In genomic region chr19:5430408-5430807, GRCm38 (mm10) we compare ENCODE assay signal across 22 mouse cellular contexts. TPM values are rescaled to one million over a fixed set of nuclear protein-coding genes. Genes with fewer than 3 reads are reported as not detected.
DNase-seq lines count a peak whose midpoint lies in the region; TF ChIP-seq lines count a peak whose summit lies in the region.
"Had no signal": no experiment of that assay in that cellular context is flagged by ENCODE, and none has a peak within 500 bp of the region (broad histone marks: within the 10 kb centered on the region; RNA-seq: fewer than 3 reads in every experiment).

No protein-coding gene starts in this region.

- H3K4me1 ChIP-seq in cerebellum, adult 2 months (ENCODE audit: control insufficient read depth, insufficient read depth, low read length), result peaks cover 45% of the 10 kb centered on the region
- peaks cover 15% of the 10 kb centered on the region for H3K4me1 ChIP-seq in liver, adult 2 months (ENCODE audit: control insufficient read depth, insufficient read depth, low read length)
- H3K4me1 ChIP-seq in MEL (ENCODE audit: control insufficient read depth in 1 of 2, insufficient read depth in 2 of 2, low read length in 2 of 2), result peaks cover 5 to 23% of the 10 kb centered on the region in 2 experiments

- H3K27me3 ChIP-seq in cerebellum, adult 2 months (ENCODE audit: control insufficient read depth, insufficient read depth, low read length), result no peaks in the 10 kb centered on the region
- no peaks in the 10 kb centered on the region for H3K27me3 ChIP-seq in liver, adult 2 months (ENCODE audit: control insufficient read depth, insufficient read depth, low read length)
- no peaks in the 10 kb centered on the region for H3K27me3 ChIP-seq in MEL (ENCODE audit: control insufficient read depth in 1 of 2, insufficient read depth in 2 of 2, low read length in 2 of 2)
- H3K27me3 ChIP-seq: embryonic facial prominence, embryonic 12.5 days; limb, embryonic 13.5 days; neural tube, embryonic 15.5 days had no signal

- no peak for TF ChIP-seq POLR2A in cerebellum, adult 2 months (IDR thresholded peaks at IDR 0.05; ENCODE audit: borderline replicate concordance, insufficient read depth, low read length)
- no peak for TF ChIP-seq POLR2A in liver, adult 2 months (IDR thresholded peaks at IDR 0.05; ENCODE audit: extremely low read depth, insufficient read depth, low read length)
- TF ChIP-seq POLR2A in MEL (IDR thresholded peaks at IDR 0.05; ENCODE audit: control insufficient read depth in 1 of 2, insufficient read depth in 1 of 2, low read depth in 1 of 2, low read length in 2 of 2, poor library complexity in 1 of 2), result no peak

- DNase-seq in cerebellum, adult 2 months, result peak in 1 of 2 experiments; percentile 32
- DNase-seq in cerebellum, adult 11 months, result no peak
- DNase-seq in liver, adult 2 months (ENCODE audit: extremely low read depth, low read depth, low spot score), result peak; percentile 28
- DNase-seq in liver (no peak), MEL (ENCODE audit: low read depth, low spot score) (no peak)
- peak; percentile 37 for DNase-seq in thymus, postnatal 14 days
- DNase-seq in embryo, embryonic 10.5 days (ENCODE audit: low spot score), result no peak
- no peak for DNase-seq in ovary, postnatal 10 days (ENCODE audit: low spot score)
- DNase-seq: lung, postnatal 14 days had no signal

- no peak overlapping the region for H3K4me3 ChIP-seq in cerebellum, adult 2 months (replicated peaks; ENCODE audit: insufficient read depth, low read depth, low read length)
- no peak overlapping the region for H3K4me3 ChIP-seq in liver, adult 2 months (ENCODE audit: insufficient read depth, low read depth, low read length)
- no peak overlapping the region for H3K4me3 ChIP-seq in MEL (ENCODE audit: control insufficient read depth in 1 of 2, insufficient read depth in 1 of 2, low read depth in 2 of 2, low read length in 2 of 2)
- H3K4me3 ChIP-seq: embryonic facial prominence, embryonic 12.5 days; heart, embryonic 13.5 days; layer of hippocampus, adult 2 months; limb, embryonic 13.5 days; neural tube, embryonic 15.5 days had no signal

- H3K27ac ChIP-seq in cerebellum, adult 2 months (ENCODE audit: insufficient read depth, low read length), result peak overlapping the region; percentile 4; the same call in 1 of the 2 replicates
- H3K27ac ChIP-seq in liver, adult 2 months (replicated peaks; ENCODE audit: insufficient read depth, low read depth, low read length), result no peak overlapping the region
- H3K27ac ChIP-seq in MEL (ENCODE audit: control insufficient read depth, low read depth, low read length), result no peak overlapping the region
- H3K27ac ChIP-seq: embryonic facial prominence, embryonic 12.5 days; heart, embryonic 13.5 days; kidney, postnatal 0 days; layer of hippocampus, adult 2 months; limb, embryonic 13.5 days; neural tube, embryonic 15.5 days had no signal

- H3K79me2 ChIP-seq in liver, adult 2 months (ENCODE audit: control insufficient read depth, insufficient read depth, low read length), result peaks cover 10% of the 10 kb centered on the region; the same call in 1 of the 2 replicates
- H3K79me2 ChIP-seq in MEL (ENCODE audit: control insufficient read depth, insufficient read depth, low read length, poor library complexity), result peaks cover 10% of the 10 kb centered on the region

- WGBS in cerebellum, adult 2 months, result 24% methylated on average over 1 of the region's 1 CpGs
- 76% methylated on average over 1 of the region's 1 CpGs for WGBS in liver, adult 2 months

- TF ChIP-seq EP300 in MEL (IDR thresholded peaks at IDR 0.05; ENCODE audit: low read depth in 1 of 2, low read length in 2 of 2), result no peak

- no peak for TF ChIP-seq CTCF in cerebellum, adult 2 months (IDR thresholded peaks at IDR 0.05; ENCODE audit: borderline replicate concordance, insufficient read depth, low read depth, low read length)
- TF ChIP-seq CTCF in liver, adult 2 months (IDR thresholded peaks at IDR 0.05; ENCODE audit: low read depth, low read length), result no peak
- no peak for TF ChIP-seq CTCF in MEL (IDR thresholded peaks at IDR 0.05 in 2 of 3, conservative IDR thresholded peaks at IDR 0.05 in 1 of 3; ENCODE audit: control insufficient read depth in 1 of 3, insufficient read depth in 1 of 3, low read depth in 2 of 3, low read length in 3 of 3, poor library complexity in 1 of 3, severe bottlenecking in 1 of 3)

- no peak for TF ChIP-seq RAD21 in MEL (IDR thresholded peaks at IDR 0.05; ENCODE audit: low read depth, low read length)

- no peaks in the 10 kb centered on the region for H3K9me3 ChIP-seq in MEL (replicated peaks; ENCODE audit: insufficient read depth, low read length)
- H3K9me3 ChIP-seq: embryonic facial prominence, embryonic 12.5 days; heart, embryonic 13.5 days; limb, embryonic 13.5 days; neural tube, embryonic 15.5 days had no signal

- H3K9ac ChIP-seq in liver, adult 2 months (ENCODE audit: low read depth, low read length), result no peak overlapping the region
- no peak overlapping the region for H3K9ac ChIP-seq in MEL (ENCODE audit: control insufficient read depth, low read depth, low read length, poor library complexity, severe bottlenecking)
- H3K9ac ChIP-seq: embryonic facial prominence, embryonic 12.5 days; heart, embryonic 13.5 days; limb, embryonic 13.5 days; neural tube, embryonic 15.5 days had no signal

- H3K36me3 ChIP-seq in liver, adult 2 months (ENCODE audit: control insufficient read depth, insufficient read depth, low read length), result no peaks in the 10 kb centered on the region
- peaks cover 0 to 9% of the 10 kb centered on the region in 2 experiments; a peak in 2 of 4 replicates for H3K36me3 ChIP-seq in MEL (ENCODE audit: control insufficient read depth in 1 of 2, insufficient read depth in 2 of 2, low read length in 2 of 2)

TF ChIP-seq in MEL, 35 proteins besides CTCF, POLR2A, EP300 and RAD21:
- TF ChIP-seq ETS1 (IDR thresholded peaks at IDR 0.05; ENCODE audit: low read depth, low read length), result 0 out of 2 replicates have a peak, but pooled peaks have one; percentile 21
- TF ChIP-seq POLR2AphosphoS2 (IDR thresholded peaks at IDR 0.05; ENCODE audit: low read length), result no peak
TF ChIP-seq in MEL: peak in this region for 1.

RNA-seq across cellular contexts. Expression of gene AI837181, which starts 5.5 kb away (rescaled TPM):
- polyA plus RNA-seq in cerebellum, adult 2 months (2012; rRNA removed), result 130 and 134 TPM in 2 replicates
- total RNA-seq in liver, adult 2 months (2014; rRNA removed), result 7.8 and 11.5 TPM in 2 replicates
- polyA plus RNA-seq in liver, adult 2 months (2012; rRNA removed), result 34.1 and 36.6 TPM in 2 replicates
- total RNA-seq in MEL (2012; rRNA removed), result 8.4 and 8.9 TPM in 2 replicates
- polyA plus RNA-seq in MEL (2012; ENCODE audit: insufficient read depth in 1 of 2, insufficient read length in 2 of 2, low read depth in 1 of 2, low replicate concordance in 2 of 2, missing spikeins in 1 of 2), result 10 to 100 TPM in 1 of 2 experiments, not detected in 1; 41.3 TPM

RNA-seq across cellular contexts. Expression of gene Drap1, which starts 5.6 kb away (rescaled TPM):
- polyA plus RNA-seq in cerebellum, adult 2 months (2012; rRNA removed), result 281 and 309 TPM in 2 replicates
- total RNA-seq in liver, adult 2 months (2014; rRNA removed), result 67.4 and 80.5 TPM in 2 replicates
- 57.1 and 59.2 TPM in 2 replicates for polyA plus RNA-seq in liver, adult 2 months (2012; rRNA removed)
- 160 and 183 TPM in 2 replicates for total RNA-seq in MEL (2012; rRNA removed)
- 100 to 1,000 TPM in 1 of 2 experiments, not detected in 1; 307 TPM for polyA plus RNA-seq in MEL (2012; ENCODE audit: insufficient read depth in 1 of 2, insufficient read length in 2 of 2, low read depth in 1 of 2, low replicate concordance in 2 of 2, missing spikeins in 1 of 2)

RNA-seq across cellular contexts. Expression of gene Fosl1, which starts 16.9 kb away (rescaled TPM):
- not detected in 2 replicates for polyA plus RNA-seq in cerebellum, adult 2 months (2012; rRNA removed)
- not detected in 2 replicates for total RNA-seq in liver, adult 2 months (2014; rRNA removed)
- not detected in 2 replicates for polyA plus RNA-seq in liver, adult 2 months (2012; rRNA removed)
- 1.1 and 2.0 TPM in 2 replicates for total RNA-seq in MEL (2012; rRNA removed)
- 1 to 10 TPM in 1 of 2 experiments, not detected in 1; 3.1 TPM for polyA plus RNA-seq in MEL (2012; ENCODE audit: insufficient read depth in 1 of 2, insufficient read length in 2 of 2, low read depth in 1 of 2, low replicate concordance in 2 of 2, missing spikeins in 1 of 2)
- total RNA-seq: heart, postnatal 4 days; layer of hippocampus, adult 2 months had no signal
- polyA plus RNA-seq: brain, embryonic 14.5 days; embryonic facial prominence, embryonic 12.5 days; forebrain, embryonic 16.5 days; heart, embryonic 13.5 days; intestine, embryonic 16.5 days; kidney, postnatal 0 days; limb, embryonic 13.5 days; liver, embryonic 16.5 days; neural tube, embryonic 15.5 days had no signal

RNA-seq across cellular contexts. Expression of gene Ccdc85b, which starts 27.3 kb away (rescaled TPM):
- 31.0 and 32.5 TPM in 2 replicates for polyA plus RNA-seq in cerebellum, adult 2 months (2012; rRNA removed)
- total RNA-seq in liver, adult 2 months (2014; rRNA removed), result 2.7 and 3.3 TPM in 2 replicates
- 2.4 and 2.6 TPM in 2 replicates for polyA plus RNA-seq in liver, adult 2 months (2012; rRNA removed)
- total RNA-seq in MEL (2012; rRNA removed), result 3.6 and 4.1 TPM in 2 replicates
- polyA plus RNA-seq in MEL (2012; ENCODE audit: insufficient read depth in 1 of 2, insufficient read length in 2 of 2, low read depth in 1 of 2, low replicate concordance in 2 of 2, missing spikeins in 1 of 2), result 1 to 10 TPM in 1 of 2 experiments, not detected in 1; 7.6 TPM

RNA-seq across cellular contexts. Expression of gene Tsga10ip, which starts 28.1 kb away (rescaled TPM):
- polyA plus RNA-seq in cerebellum, adult 2 months (2012; rRNA removed), result 0.21 TPM in 1 of 2 replicates, not detected in the other
- total RNA-seq in liver, adult 2 months (2014; rRNA removed), result not detected in 2 replicates
- polyA plus RNA-seq in liver, adult 2 months (2012; rRNA removed), result 0.41 TPM in 1 of 2 replicates, not detected in the other
- total RNA-seq in MEL (2012; rRNA removed), result 0.54 and 0.72 TPM in 2 replicates
- polyA plus RNA-seq in MEL (2012; ENCODE audit: insufficient read depth in 1 of 2, insufficient read length in 2 of 2, low read depth in 1 of 2, low replicate concordance in 2 of 2, missing spikeins in 1 of 2), result 1 to 10 TPM in 1 of 2 experiments, not detected in 1; 4.5 TPM
- total RNA-seq: common myeloid progenitor, adult 5-6 weeks; granulocyte monocyte progenitor cell, adult 5-6 weeks had no signal
- polyA plus RNA-seq: forebrain, embryonic 16.5 days; neural tube, embryonic 15.5 days had no signal

Comparison
In these comparisons a context has a peak if more than half of its experiments do, and no peak if none do; other contexts are left out.
1. DNase-seq: peak in liver, adult 2 months (single experiment) and thymus, postnatal 14 days (single experiment); none in cerebellum, adult 11 months (single experiment), liver (single experiment), MEL (single experiment), embryo, embryonic 10.5 days (single experiment) and ovary, postnatal 10 days (single experiment).